Mouse (Mus musculus) B cell, adult 67 days (primary cell): ENCODE data around the gene Syt8. TPM values are rescaled to one million over a fixed set of nuclear protein-coding genes. Genes with fewer than 3 reads are reported as not detected.

Experiments
- total RNA-seq, 2 experiments: library from RNA; stranded (reverse); gene quantifications; 4 replicates each; pipeline ENCODE4 v1.2.4; 2023

Gene Syt8
- not detected for total RNA-seq

DNA sequence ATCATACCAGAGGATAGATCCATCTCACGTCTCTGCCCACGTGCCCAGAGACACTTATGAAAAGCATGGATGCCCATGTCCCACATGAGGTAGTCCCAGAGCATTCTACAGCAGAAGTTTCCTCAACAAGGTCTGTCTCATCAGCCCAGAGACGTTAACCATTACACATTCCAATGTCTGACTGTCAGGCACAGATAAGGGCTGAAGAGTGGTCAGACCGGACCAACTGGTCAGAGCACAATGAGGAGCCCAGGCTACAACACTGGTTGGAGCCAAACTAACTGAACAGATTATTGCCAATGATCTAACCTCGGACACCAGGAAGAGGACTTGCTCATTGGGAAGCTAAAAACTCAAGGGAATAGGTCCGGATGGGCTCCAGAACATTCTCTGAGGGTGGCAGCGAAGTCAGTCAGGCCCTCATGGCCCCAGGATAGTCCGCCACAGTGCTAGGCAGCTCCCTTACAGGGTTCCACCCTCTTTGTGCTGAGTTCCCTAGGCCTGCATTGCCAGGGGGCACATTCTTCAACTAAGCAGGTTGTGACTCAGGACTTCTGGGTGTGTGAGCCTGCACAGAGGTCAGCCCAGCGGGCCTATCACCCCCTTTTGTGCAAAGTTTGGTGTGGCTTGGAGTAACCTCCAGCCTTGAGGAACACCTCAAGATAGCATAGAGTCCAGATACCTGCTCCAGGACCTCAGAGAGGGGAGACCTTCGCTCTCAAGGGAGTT lies at the start of gene Syt8:
TSS of gene Syt8 (plus strand) at position 714 of the 729 bp plus-strand sequence.

DNA sequence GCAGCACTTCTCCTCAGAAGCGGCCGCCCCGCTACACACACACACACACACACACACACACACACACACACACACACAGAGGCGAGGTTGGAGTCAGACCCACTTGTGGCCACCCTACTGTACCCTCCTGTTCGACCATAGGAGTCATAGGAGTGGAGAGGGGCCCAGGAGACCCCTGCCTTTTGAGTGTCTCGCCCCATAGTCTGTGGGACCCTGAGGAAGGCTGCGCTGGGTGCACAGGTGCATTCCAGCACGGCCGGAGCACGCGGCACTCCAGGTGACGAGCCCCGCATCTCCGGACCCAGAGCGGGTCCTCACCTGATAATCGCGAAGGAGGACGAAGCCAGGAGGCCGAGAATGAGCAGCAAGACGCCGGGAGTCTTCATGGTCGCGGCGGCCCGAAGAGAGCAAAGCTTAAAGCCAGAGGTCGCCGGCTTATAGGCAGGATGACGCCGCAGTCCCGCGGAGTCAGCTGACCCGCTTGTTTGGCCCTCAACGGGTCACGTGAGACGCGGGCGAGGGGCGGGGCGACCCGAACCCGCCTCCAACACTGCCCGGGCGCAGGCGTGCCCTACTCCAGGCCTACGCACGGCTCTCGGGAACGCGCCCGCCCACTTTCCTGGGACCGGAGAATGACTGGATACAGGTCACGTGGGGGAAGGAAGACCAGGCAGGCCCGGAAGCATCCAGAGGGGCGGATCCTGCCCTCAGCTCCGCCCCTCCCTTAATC lies 47.1 kb upstream of the Syt8 start, which contains the start of gene Ctsd:
TSS of gene Ctsd (minus strand) at position 620 of the 730 bp plus-strand sequence.

DNA sequence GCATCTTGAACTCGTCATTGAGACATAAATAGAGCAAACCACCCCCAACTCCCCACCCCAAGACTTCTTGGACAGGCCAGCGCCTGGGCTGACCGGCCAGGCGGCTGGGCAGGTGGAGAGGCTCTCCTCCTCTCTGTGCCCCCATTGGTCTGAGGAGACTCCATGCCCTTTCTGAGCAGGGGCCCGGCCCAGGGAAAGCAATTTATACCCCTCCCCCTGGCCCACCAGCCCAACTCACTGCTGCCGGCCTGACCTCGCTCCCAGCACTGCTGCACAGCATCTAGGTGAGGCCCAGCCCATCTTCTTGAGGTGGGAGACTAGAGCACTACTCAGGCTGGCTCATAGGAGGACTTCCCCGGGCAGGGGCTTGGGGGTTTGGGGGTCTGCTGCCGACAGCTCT lies 6.9 kb downstream of the Syt8 start, which contains the start of gene Tnni2:
TSS of gene Tnni2 (plus strand) at position 224 of the 400 bp plus-strand sequence.

DNA sequence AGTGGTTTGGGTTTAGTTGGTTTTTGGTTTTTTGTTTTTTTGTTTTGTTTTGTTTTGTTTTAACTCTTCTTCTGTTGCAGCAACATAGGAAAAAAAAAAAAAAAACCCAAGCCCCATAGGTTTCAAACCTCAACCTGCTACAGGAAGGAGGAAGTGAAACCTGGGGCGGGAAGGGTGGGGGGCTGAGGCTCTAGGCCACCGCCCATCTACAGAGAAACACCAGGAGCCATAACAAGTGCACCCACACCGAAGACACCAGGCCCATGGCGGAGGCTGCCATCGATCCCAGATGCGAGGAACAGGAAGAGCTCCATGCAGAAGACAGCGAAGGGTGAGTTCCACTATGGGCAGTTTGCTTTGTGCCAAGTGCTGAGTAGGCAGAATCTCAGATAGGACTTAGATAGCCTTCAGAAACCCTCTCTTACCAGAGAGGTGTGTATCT lies 26.0 kb downstream of the Syt8 start, which contains the start of gene Lsp1:
TSS of gene Lsp1 (plus strand) at position 174 of the 442 bp plus-strand sequence.

Other genes starting within 250 kb of the Syt8 start
- not detected for gene Gm10153, start 244.5 kb upstream of the Syt8 start, total RNA-seq
- not detected for gene Krtap5-3, start 233.5 kb upstream of the Syt8 start, total RNA-seq
- not detected for gene Gm7579, start 223.0 kb upstream of the Syt8 start, total RNA-seq
- gene Krtap5-5, start 204.9 kb upstream of the Syt8 start, total RNA-seq = not detected
- gene Gm40460, start 193.8 kb upstream of the Syt8 start, total RNA-seq = not detected
- gene Gm2431, start 176.5 kb upstream of the Syt8 start, total RNA-seq = not detected
- not detected for gene Gm4559, start 160.5 kb upstream of the Syt8 start, total RNA-seq
- gene Krtap5-1, start 137.7 kb upstream of the Syt8 start, total RNA-seq = not detected
- not detected for gene Krtap5-4, start 131.3 kb upstream of the Syt8 start, total RNA-seq
- under 1 TPM in 1 of 2 experiments, not detected in 1; 0.70 TPM for gene Ifitm10, start 61.1 kb upstream of the Syt8 start, total RNA-seq
- gene Gm49369, start 52.2 kb upstream of the Syt8 start, total RNA-seq = 1 to 10 TPM in 1 of 2 experiments, not detected in 1; 4.8 TPM
- 10 to 100 TPM; 61.8 to 67.8 TPM for gene Ctsd, start 46.8 kb upstream of the Syt8 start, total RNA-seq
- gene Tnni2, start 7.0 kb downstream of the Syt8 start, total RNA-seq = 1 to 10 TPM; 3.3 to 7.1 TPM
- 100 to 1,000 TPM; 852 to 856 TPM for gene Lsp1, start 26.0 kb downstream of the Syt8 start, total RNA-seq
- 10 to 100 TPM; 35.7 to 36.8 TPM for gene Tnnt3, start 64.0 kb downstream of the Syt8 start, total RNA-seq
- gene Mrpl23, start 97.8 kb downstream of the Syt8 start, total RNA-seq = 10 to 100 TPM; 12.0 to 12.3 TPM
- gene Igf2, start 232.0 kb downstream of the Syt8 start, total RNA-seq = not detected
- not detected for gene Gm49394, start 235.1 kb downstream of the Syt8 start, total RNA-seq